Mouse (Mus musculus) hindbrain, embryonic 13.5 days (tissue): ENCODE results near the gene Lsm10. TPM values are rescaled to one million over a fixed set of nuclear protein-coding genes. Genes with fewer than 3 reads are reported as not detected.
A peak's percentile ranks its signal among the peaks of the same experiment; 100 is the strongest.

ENCODE experiments used
- ATAC-seq: fragments of 200-750 bp; cut with Nextera tagmentation; 2 replicates; pipeline ENCODE4 v1.8.0; 2017; ENCODE audit warnings: moderate TSS enrichment; ENCODE audit not compliant: low FRiP score
- H3K27ac ChIP-seq: fragments of 300-500 bp; sonication (generic); 2 replicates; pipeline ENCODE4 v1.5.1; 2015; ENCODE audit warnings: inconsistent platforms, mild to moderate bottlenecking, moderate library complexity
- H3K27me3 ChIP-seq: fragments of 300-500 bp; sonication (generic); 2 replicates; pipeline ENCODE4 v1.6.1; 2015; ENCODE audit warnings: mild to moderate bottlenecking, inconsistent platforms
- H3K36me3 ChIP-seq: fragments of 300-500 bp; sonication (generic); 2 replicates; pipeline ENCODE4 v1.6.1; 2015; ENCODE audit warnings: mild to moderate bottlenecking, inconsistent platforms
- H3K4me1 ChIP-seq: fragments of 300-500 bp; sonication (generic); replicated peaks from 2 replicates; pipeline ENCODE4 v1.6.1; 2015; ENCODE audit warnings: inconsistent platforms
- H3K4me2 ChIP-seq: fragments of 300-500 bp; sonication (generic); 2 replicates; pipeline ENCODE4 v1.6.1; 2015; ENCODE audit warnings: inconsistent platforms, mild to moderate bottlenecking, moderate library complexity
- H3K4me3 ChIP-seq: fragments of 300-500 bp; sonication (generic); 2 replicates; pipeline ENCODE4 v1.5.1; 2015; ENCODE audit warnings: mild to moderate bottlenecking, inconsistent platforms
- H3K9ac ChIP-seq: fragments of 300-500 bp; sonication (generic); 2 replicates; pipeline ENCODE4 v1.6.1; 2015; ENCODE audit warnings: mild to moderate bottlenecking, inconsistent platforms
- H3K9me3 ChIP-seq: fragments of 300-500 bp; sonication (generic); 2 replicates; pipeline ENCODE4 v1.6.1; 2016; ENCODE audit warnings: inconsistent platforms
- WGBS: fragments of 180-500 bp; shearing (Covaris S2); methylation state at CpG from one replicate; pipeline ENCODE4 v1.1.7; 2015; 5-methylcytosine and 5-hydroxymethylcytosine counted together
- polyA plus RNA-seq: library from polyadenylated mRNA; unstranded; fragments of >200 nt; fragmentation: Nextera tagmentation; extraction: Ambion mirVana; gene quantifications from 2 replicates; pipeline ENCODE4 v1.2.1, GENCODE M21; 2015

The Lsm10 gene
- polyA plus RNA-seq, 1 experiment from 2014 or later: 47.5 TPM

DNA sequence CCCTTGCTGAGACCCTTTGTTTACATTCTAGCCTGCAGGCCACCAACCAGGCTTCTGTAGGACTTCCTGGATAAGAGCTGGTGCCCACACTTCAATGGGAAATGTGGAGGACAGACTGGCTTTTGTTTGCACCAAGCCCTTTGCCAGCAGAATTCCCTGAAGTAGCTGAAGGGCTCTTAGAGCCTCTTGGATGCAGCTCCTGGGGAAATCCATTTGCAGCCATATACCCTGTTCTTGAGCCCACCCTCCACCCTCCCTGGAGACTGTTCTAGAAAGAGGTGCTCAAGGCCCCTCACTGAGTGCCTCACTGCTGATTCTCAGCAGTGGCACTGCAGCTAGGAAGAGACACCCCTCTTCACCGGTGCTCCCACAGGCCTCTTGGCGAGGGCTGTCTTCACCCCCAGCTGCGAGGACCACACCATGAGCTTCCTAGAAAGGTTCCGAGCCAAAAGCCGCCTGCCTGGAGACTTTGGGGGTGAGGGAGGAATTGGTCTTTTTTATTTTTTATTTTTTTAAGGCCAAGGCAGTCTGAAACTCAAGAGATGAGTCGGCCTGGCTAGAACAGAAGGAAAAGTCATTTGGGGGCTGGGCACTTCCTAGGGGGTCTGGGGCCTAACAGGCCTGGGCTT lies 36.3 kb downstream of the Lsm10 start:
- H3K4me1 ChIP-seq: peaks cover 30% of the 10 kb centered on the region
- H3K27me3 ChIP-seq: no peaks in the 10 kb centered on the region
- no peak overlapping the region for H3K4me2 ChIP-seq
- H3K36me3 ChIP-seq: peaks cover 89% of the 10 kb centered on the region
- no peak overlapping the region for H3K4me3 ChIP-seq
- H3K9ac ChIP-seq: peak overlapping the region; percentile 6; the same call in 1 of the 2 replicates
- no peak for ATAC-seq
- WGBS: 75% methylated on average over 6 of the region's 6 CpGs
- H3K27ac ChIP-seq: 0 out of 2 replicates have a peak overlapping the region, but pooled peaks have one; percentile 20
- no peaks in the 10 kb centered on the region for H3K9me3 ChIP-seq

DNA sequence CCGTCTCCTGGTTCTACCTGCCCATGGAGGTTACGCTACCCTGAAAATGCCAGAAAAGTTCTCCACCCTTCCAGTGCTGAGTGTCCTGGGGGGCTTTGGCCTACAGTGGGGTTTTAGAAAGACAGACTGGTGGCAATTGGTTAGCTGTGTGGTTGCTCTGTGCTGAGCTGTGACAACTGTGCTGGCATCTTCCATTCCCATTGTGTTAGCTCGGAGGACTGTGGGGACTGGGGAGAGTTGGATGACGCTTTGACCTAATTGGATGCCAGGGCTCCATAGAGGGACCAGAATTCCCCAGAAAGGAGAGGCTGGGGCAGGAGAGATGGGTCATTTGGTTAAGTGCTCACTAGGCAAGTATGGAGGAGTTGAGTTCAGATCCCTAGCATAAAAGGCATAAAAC lies 37.8 kb downstream of the Lsm10 start:
- Histone ChIP-seq H3K4me2 (no peak overlapping the region), H3K27me3 (no peaks in the 10 kb centered on the region), H3K9ac (no peak overlapping the region), H3K4me1 (peaks cover 30% of the 10 kb centered on the region), H3K4me3 (no peak overlapping the region), H3K27ac (no peak overlapping the region), H3K9me3 (no peaks in the 10 kb centered on the region), H3K36me3 (peaks cover 89% of the 10 kb centered on the region)
- no peak for ATAC-seq
- 95% methylated on average over 4 of the region's 4 CpGs for WGBS

DNA sequence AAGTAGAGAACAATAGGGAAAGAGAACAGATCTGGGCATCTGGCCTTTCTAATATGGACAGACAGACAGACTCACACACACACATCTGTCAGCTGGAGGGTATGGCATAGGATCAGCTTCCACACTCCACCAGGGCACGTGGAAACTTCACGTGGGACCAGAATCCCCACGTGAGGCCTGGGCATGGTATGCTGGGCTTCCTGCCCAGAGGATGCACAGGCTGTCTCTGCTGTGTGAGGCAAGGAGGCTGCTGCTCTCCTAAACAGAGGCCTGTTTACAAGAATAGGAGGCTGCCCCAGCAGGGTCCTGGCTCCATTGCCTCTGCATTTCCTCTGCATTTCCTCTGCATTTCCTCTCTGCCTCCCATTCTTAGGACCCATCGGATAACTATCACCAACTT lies 38.2 kb downstream of the Lsm10 start:
- no peak overlapping the region for H3K4me2 ChIP-seq
- H3K4me1 ChIP-seq: peaks cover 30% of the 10 kb centered on the region
- no peak overlapping the region for H3K4me3 ChIP-seq
- peaks cover 89% of the 10 kb centered on the region for H3K36me3 ChIP-seq
- no peak overlapping the region; the same call in 1 of the 2 replicates for H3K9ac ChIP-seq
- 90% methylated on average over 4 of the region's 4 CpGs for WGBS
- H3K27ac ChIP-seq: no peak overlapping the region
- no peaks in the 10 kb centered on the region for H3K9me3 ChIP-seq
- no peaks in the 10 kb centered on the region for H3K27me3 ChIP-seq
- no peak for ATAC-seq

DNA sequence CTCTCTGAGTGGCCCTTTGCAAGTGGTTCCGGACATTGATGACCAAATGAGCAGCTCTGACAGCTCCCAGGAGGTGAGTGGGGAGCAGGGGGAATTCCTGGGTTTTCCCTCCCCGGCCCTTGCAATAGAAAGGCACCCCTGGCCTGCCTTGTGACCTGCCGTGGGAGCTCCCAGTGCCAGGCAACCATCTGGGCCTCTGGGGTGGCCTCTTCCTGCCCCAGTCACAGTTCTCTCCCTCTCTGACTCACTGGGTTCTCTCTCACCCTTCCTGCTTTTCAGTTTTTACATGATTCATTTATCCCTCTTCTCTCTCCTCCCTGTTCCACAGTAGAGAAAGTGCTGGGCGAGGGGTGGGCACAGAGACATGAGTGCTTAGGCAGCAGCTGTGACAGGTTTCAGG lies 41.4 kb downstream of the Lsm10 start:
- no peak overlapping the region for H3K4me3 ChIP-seq
- H3K4me2 ChIP-seq: no peak overlapping the region
- H3K36me3 ChIP-seq: peaks cover 81% of the 10 kb centered on the region
- H3K9ac ChIP-seq: no peak overlapping the region
- peaks cover 2% of the 10 kb centered on the region; the same call in 1 of the 2 replicates for H3K4me1 ChIP-seq
- H3K9me3 ChIP-seq: no peaks in the 10 kb centered on the region
- 81% methylated on average over 4 of the region's 4 CpGs for WGBS
- H3K27me3 ChIP-seq: no peaks in the 10 kb centered on the region
- no peak overlapping the region for H3K27ac ChIP-seq
- no peak for ATAC-seq

DNA sequence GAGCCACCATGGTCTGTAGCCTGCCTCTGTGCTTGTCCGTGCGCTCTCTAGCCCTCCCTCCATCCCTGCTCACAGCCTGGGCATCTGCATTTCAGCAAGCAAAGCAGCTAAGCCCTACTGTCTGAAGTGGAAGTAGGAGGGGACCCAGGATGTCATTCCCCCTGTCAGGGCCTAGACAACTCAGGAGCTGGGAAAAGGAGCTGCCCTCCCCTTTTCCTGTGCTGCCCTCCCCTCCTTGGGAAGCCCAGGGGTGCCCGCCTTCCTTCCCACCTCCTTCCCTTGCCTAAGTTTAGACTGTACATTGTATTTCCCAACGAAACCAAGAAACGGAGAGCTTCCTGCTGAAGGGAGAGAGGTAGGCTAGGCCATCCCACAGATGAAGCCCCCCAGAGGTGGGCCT lies 44.6 kb downstream of the Lsm10 start:
- ATAC-seq: no peak
- Histone ChIP-seq H3K4me3 (no peak overlapping the region), H3K9me3 (no peaks in the 10 kb centered on the region), H3K4me1 (no peaks in the 10 kb centered on the region), H3K27me3 (no peaks in the 10 kb centered on the region), H3K36me3 (peaks cover 50% of the 10 kb centered on the region), H3K4me2 (no peak overlapping the region), H3K27ac (no peak overlapping the region), H3K9ac (no peak overlapping the region)
- WGBS: 79% methylated on average over 5 of the region's 5 CpGs

DNA sequence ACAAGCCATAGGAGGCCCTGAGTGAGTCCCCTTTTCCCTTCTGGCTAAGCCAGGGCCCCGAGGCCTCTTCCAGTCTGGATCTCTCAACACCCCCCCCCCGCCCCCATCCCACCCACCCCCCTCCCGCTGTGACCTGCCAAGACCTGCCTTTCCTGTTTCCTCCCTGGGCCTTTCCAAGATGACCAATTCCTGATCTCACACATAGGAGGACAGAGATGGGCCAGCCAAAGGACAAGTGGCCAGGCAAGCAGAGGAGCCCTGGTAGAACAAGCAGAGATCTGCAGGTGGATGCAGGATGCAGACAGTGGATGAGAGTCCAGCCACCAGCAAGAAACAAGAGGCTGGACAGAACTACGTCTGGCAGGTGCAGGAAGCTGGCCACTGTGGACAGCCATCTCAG lies 49.0 kb downstream of the Lsm10 start:
- H3K27ac ChIP-seq: no peak overlapping the region
- no peak for ATAC-seq
- H3K4me3 ChIP-seq: no peak overlapping the region
- no peaks in the 10 kb centered on the region for H3K9me3 ChIP-seq
- peaks cover 22% of the 10 kb centered on the region for H3K4me1 ChIP-seq
- 45% methylated on average over 4 of the region's 4 CpGs for WGBS
- H3K9ac ChIP-seq: no peak overlapping the region
- no peak overlapping the region for H3K4me2 ChIP-seq
- H3K36me3 ChIP-seq: peaks cover 8% of the 10 kb centered on the region
- peaks cover 37% of the 10 kb centered on the region for H3K27me3 ChIP-seq

DNA sequence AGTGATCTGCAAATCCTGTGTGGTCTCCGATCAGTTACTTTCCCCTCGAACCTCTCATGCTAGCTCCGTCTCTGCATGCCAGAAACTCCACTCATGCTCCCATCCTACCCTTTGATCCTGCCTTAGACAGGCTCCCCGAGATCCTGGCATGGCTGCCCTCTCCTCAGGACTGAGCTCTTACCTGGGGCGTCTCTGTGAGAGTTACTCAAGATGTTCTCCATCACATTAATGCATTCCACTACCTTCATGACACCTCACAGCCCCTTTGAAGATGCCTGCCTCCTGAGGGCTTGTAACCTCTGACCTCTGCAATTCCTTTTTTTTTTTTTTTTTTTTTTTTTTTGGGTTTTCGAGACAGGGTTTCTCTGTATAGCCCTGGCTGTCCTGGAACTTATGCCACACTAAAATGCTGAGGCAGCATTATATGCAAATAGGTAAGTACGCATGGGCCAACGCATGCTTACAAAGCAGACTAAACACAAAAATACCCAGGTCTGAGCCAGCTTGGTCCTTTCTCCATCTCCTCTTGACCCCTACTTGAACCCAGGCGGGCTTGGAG lies 50.6 kb downstream of the Lsm10 start:
- Histone ChIP-seq H3K4me2 (no peak overlapping the region), H3K27ac (no peak overlapping the region), H3K4me1 (peaks cover 22% of the 10 kb centered on the region), H3K27me3 (peaks cover 54% of the 10 kb centered on the region), H3K9me3 (no peaks in the 10 kb centered on the region), H3K4me3 (no peak overlapping the region), H3K36me3 (no peaks in the 10 kb centered on the region), H3K9ac (no peak overlapping the region)
- no peak for ATAC-seq
- WGBS: 54% methylated on average over 9 of the region's 9 CpGs

DNA sequence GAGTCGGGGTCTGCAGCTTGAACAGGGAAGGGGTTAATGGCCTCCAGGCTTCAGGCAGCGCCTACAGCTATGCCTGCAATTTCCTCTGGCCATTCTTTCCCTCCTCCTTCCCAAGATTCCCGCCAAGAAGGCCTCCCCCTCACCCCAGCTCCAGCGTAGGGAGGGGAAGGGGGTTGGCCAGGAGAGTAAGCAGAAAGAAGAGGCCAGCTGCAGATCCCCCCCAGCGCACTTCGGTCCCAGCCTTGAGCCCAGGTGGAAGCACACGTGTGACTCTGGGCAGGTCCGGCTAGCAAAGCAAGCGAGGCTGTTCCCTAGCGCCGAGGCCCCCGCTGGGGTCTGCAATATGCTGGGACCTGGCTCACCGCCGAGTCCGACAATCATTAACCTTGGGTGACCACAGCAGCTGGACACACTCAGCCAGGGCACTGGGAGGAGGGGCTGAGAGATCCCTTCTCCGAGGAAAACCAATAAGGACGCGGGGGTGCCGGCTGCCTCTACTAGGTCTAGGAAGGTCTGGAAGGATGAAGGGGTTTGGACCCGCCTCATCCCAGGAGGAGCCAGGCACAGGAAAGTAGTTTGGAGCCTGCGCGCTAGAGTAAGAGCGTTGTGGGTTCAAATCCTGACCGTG lies 51.2 kb downstream of the Lsm10 start, which contains the start of gene Eva1b:
Gene Eva1b (plus strand): TSS at position 212 of the 628 bp plus-strand sequence.
- Histone ChIP-seq H3K36me3 (no peaks in the 10 kb centered on the region), H3K4me1 (peaks cover 22% of the 10 kb centered on the region), H3K27ac (peak within 1 kb of the TSS; percentile 23), H3K9ac (peak within 1 kb of the TSS; percentile 70), H3K9me3 (no peaks in the 10 kb centered on the region), H3K4me3 (peak within 1 kb of the TSS; percentile 45), H3K4me2 (peak within 1 kb of the TSS; percentile 69), H3K27me3 (peaks cover 58% of the 10 kb centered on the region)
- ATAC-seq: 0 out of 2 replicates have a peak, but pooled peaks have one; percentile 12
- WGBS: 1% methylated on average over 24 of the region's 24 CpGs

Other genes with a start within 250 kb of the Lsm10 start
- 0.48 and 0.74 TPM in 2 replicates for gene Csf3r, start 72.1 kb upstream of the Lsm10 start, polyA plus RNA-seq
- 131 and 136 TPM in 2 replicates for gene Mrps15, start 49.7 kb upstream of the Lsm10 start, polyA plus RNA-seq
- 33.1 and 35.1 TPM in 2 replicates for gene Oscp1, start 38.1 kb upstream of the Lsm10 start, polyA plus RNA-seq
- gene Stk40, start 7.3 kb downstream of the Lsm10 start, polyA plus RNA-seq: 35.1 and 35.5 TPM in 2 replicates
- 15.0 and 15.5 TPM in 2 replicates for gene Eva1b, start 51.1 kb downstream of the Lsm10 start, polyA plus RNA-seq
- 1.3 and 1.4 TPM in 2 replicates for gene Sh3d21, start 66.9 kb downstream of the Lsm10 start, polyA plus RNA-seq
- gene Thrap3, start 106.1 kb downstream of the Lsm10 start, polyA plus RNA-seq: 163 and 166 TPM in 2 replicates
- gene Map7d1, start 159.7 kb downstream of the Lsm10 start, polyA plus RNA-seq: 79.5 and 81.8 TPM in 2 replicates
- gene Trappc3, start 165.7 kb downstream of the Lsm10 start, polyA plus RNA-seq: 160 and 168 TPM in 2 replicates
- gene Col8a2, start 190.2 kb downstream of the Lsm10 start, polyA plus RNA-seq: 7.6 and 10.1 TPM in 2 replicates
- 78.2 and 81.6 TPM in 2 replicates for gene Adprhl2, start 225.1 kb downstream of the Lsm10 start, polyA plus RNA-seq
- gene Tekt2, start 229.1 kb downstream of the Lsm10 start, polyA plus RNA-seq: 7.0 and 8.5 TPM in 2 replicates